7 mouse cellular contexts compared by ENCODE assay signal in the genomic region with DNA sequence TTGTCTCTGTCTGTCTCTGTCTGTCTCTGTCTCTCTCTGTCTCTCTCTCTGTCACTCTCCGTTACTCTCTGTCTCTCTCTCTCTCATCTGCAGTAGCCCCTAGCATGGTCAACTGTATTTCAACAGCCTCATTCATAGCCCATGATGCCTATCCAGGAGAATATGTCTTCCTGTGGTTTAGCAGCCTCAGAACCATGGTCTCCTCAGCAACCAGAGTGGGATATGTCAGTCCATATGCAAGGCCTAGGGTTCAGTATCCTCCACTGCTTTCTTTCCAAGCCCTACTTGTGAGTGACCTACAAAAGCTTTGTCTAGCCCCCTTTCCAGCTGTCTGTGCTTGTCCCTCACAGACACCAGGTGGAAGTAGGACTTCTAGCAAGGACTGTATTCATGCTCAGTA.
DNase-seq lines count a peak whose midpoint lies in the region; ATAC-seq and TF ChIP-seq lines count a peak whose summit lies in the region.
"Not testable (repeated sequence)": the region's sequence is repeated elsewhere in the genome, so short reads cannot be mapped to it uniquely, and the experiment has no call there.

No protein-coding gene starts in this region.

- peak; percentile 12; the same call in 1 of the 2 replicates for ATAC-seq in hindbrain, embryonic 11.5 days (ENCODE audit: low FRiP score)
- ATAC-seq in hindbrain, postnatal 0 days = 0 out of 2 replicates have a peak, but pooled peaks have one; percentile 21
- ATAC-seq in limb, embryonic 13.5 days (ENCODE audit: low FRiP score, low read depth) = peak; percentile 18; the same call in 1 of the 2 replicates
- ATAC-seq in liver, embryonic 15.5 days (ENCODE audit: insufficient read depth) = peak; percentile 12; the same call in 1 of the 2 replicates
- ATAC-seq in midbrain, embryonic 11.5 days (ENCODE audit: low FRiP score) = peak; percentile 15; the same call in 1 of the 2 replicates
- peak; percentile 9; the same call in 1 of the 2 replicates for ATAC-seq in monocyte, adult 5-6 weeks (replicated peaks; ENCODE audit: insufficient number of reproducible peaks, low FRiP score, low TSS enrichment, poor library complexity, severe bottlenecking)

- H3K4me3 ChIP-seq in hindbrain, embryonic 11.5 days (ENCODE audit: low read depth, low read length); hindbrain, postnatal 0 days (ENCODE audit: low read length); limb, embryonic 13.5 days; liver, embryonic 15.5 days (replicated peaks); midbrain, embryonic 11.5 days (ENCODE audit: low read depth, low read length): not testable (repeated sequence)

- H3K27me3 ChIP-seq in hindbrain, embryonic 11.5 days (ENCODE audit: control insufficient read depth, insufficient read depth, low read length); hindbrain, postnatal 0 days (ENCODE audit: insufficient read depth, low read length); limb, embryonic 13.5 days; liver, embryonic 15.5 days; midbrain, embryonic 11.5 days (ENCODE audit: control insufficient read depth, insufficient read depth, low read length): not testable (repeated sequence)

- peak; percentile 68 for DNase-seq in heart, adult 11 months
- not testable (repeated sequence) for DNase-seq in hindbrain, embryonic 11.5 days (ENCODE audit: low spot score); hindbrain, postnatal 0 days (ENCODE audit: low spot score); midbrain, embryonic 11.5 days (ENCODE audit: low spot score, missing footprints)

- WGBS in hindbrain, embryonic 11.5 days = 92% methylated on average over 1 of the region's 1 CpGs
- WGBS in hindbrain, postnatal 0 days = 79% methylated on average over 1 of the region's 1 CpGs
- WGBS in limb, embryonic 13.5 days = 92% methylated on average over 1 of the region's 1 CpGs
- WGBS in liver, embryonic 15.5 days (ENCODE audit: insufficient replicate concordance) = 52% methylated on average over 1 of the region's 1 CpGs
- WGBS in midbrain, embryonic 11.5 days = 88% methylated on average over 1 of the region's 1 CpGs

- H3K9me3 ChIP-seq in hindbrain, embryonic 11.5 days (ENCODE audit: control insufficient read depth, low read length); liver, embryonic 15.5 days (replicated peaks); midbrain, embryonic 11.5 days (ENCODE audit: control insufficient read depth, low read length): not testable (repeated sequence)
- H3K9me3 ChIP-seq in hindbrain, postnatal 0 days (ENCODE audit: low read length) = peaks cover 27% of the 10 kb centered on the region
- peaks cover 37% of the 10 kb centered on the region for H3K9me3 ChIP-seq in limb, embryonic 13.5 days

- not testable (repeated sequence) for H3K4me1 ChIP-seq in hindbrain, embryonic 11.5 days (replicated peaks; ENCODE audit: control insufficient read depth, insufficient read depth, low read length); hindbrain, postnatal 0 days (ENCODE audit: insufficient read depth, low read length); limb, embryonic 13.5 days; liver, embryonic 15.5 days (replicated peaks); midbrain, embryonic 11.5 days (ENCODE audit: control insufficient read depth, insufficient read depth, low read length)

- TF ChIP-seq CTCF in hindbrain, postnatal 0 days (IDR thresholded peaks at IDR 0.05; ENCODE audit: low read depth) = not testable (repeated sequence)

- H3K27ac ChIP-seq in hindbrain, embryonic 11.5 days (ENCODE audit: low read depth, low read length); hindbrain, postnatal 0 days; limb, embryonic 13.5 days; liver, embryonic 15.5 days (replicated peaks); midbrain, embryonic 11.5 days (ENCODE audit: low read depth, low read length): not testable (repeated sequence)

- H3K4me2 ChIP-seq in hindbrain, embryonic 11.5 days (replicated peaks; ENCODE audit: low read depth, low read length); hindbrain, postnatal 0 days (ENCODE audit: low read depth, low read length); limb, embryonic 13.5 days (replicated peaks); liver, embryonic 15.5 days; midbrain, embryonic 11.5 days: not testable (repeated sequence)

- H3K36me3 ChIP-seq in hindbrain, embryonic 11.5 days (ENCODE audit: control insufficient read depth, insufficient read depth, low read length); hindbrain, postnatal 0 days (ENCODE audit: insufficient read depth, low read length); limb, embryonic 13.5 days; liver, embryonic 15.5 days (replicated peaks); midbrain, embryonic 11.5 days (ENCODE audit: control insufficient read depth, insufficient read depth, low read length): not testable (repeated sequence)

- H3K9ac ChIP-seq in hindbrain, embryonic 11.5 days (ENCODE audit: low read depth, low read length); hindbrain, postnatal 0 days (replicated peaks; ENCODE audit: low read length); limb, embryonic 13.5 days; liver, embryonic 15.5 days; midbrain, embryonic 11.5 days (ENCODE audit: low read length): not testable (repeated sequence)
